Mouse (Mus musculus) limb, embryonic 10.5 days (tissue): ENCODE results near the gene Gria1. TPM values are rescaled to one million over a fixed set of nuclear protein-coding genes. Genes with fewer than 3 reads are reported as not detected.

Experiments
- DNase-seq: peaks from one replicate; pipeline ENCODE4 v3.0.0-alpha.2; 2017; ENCODE audit warnings: low spot score
- H3K27ac ChIP-seq: fragments of 300-500 bp; sonication (generic); 2 replicates; pipeline ENCODE4 v1.5.1; 2016; ENCODE audit warnings: mild to moderate bottlenecking
- H3K27me3 ChIP-seq: fragments of 300-500 bp; sonication (generic); 2 replicates; pipeline ENCODE4 v1.6.1; 2016; ENCODE audit warnings: low read depth, mild to moderate bottlenecking; ENCODE audit not compliant: poor library complexity, severe bottlenecking
- H3K36me3 ChIP-seq: fragments of 300-500 bp; sonication (generic); 2 replicates; pipeline ENCODE4 v1.6.1; 2016; ENCODE audit warnings: mild to moderate bottlenecking, moderate library complexity
- H3K4me1 ChIP-seq: fragments of 300-500 bp; sonication (generic); 2 replicates; pipeline ENCODE4 v1.6.1; 2016
- H3K4me3 ChIP-seq: fragments of 300-500 bp; sonication (generic); 2 replicates; pipeline ENCODE4 v1.5.1; 2016; ENCODE audit warnings: mild to moderate bottlenecking, moderate library complexity
- H3K9me3 ChIP-seq: fragments of 300-500 bp; sonication (generic); replicated peaks from 2 replicates; pipeline ENCODE4 v1.6.1; 2016; ENCODE audit warnings: mild to moderate bottlenecking
- whole genome bisulfite sequencing: fragments of 180-500 bp; shearing (Covaris S2); methylation state at CpG from one replicate; pipeline ENCODE4 v1.1.7; 2016; 5-methylcytosine and 5-hydroxymethylcytosine counted together
- polyA plus RNA-seq: library from polyadenylated mRNA; unstranded; fragments of >200 nt; fragmentation: Nextera tagmentation; extraction: Ambion mirVana; gene quantifications from 2 replicates; pipeline ENCODE4 v1.2.1, GENCODE M21; 2016

Gria1 gene
- polyA plus RNA-seq, 1 experiment from 2014 or later = 0.48 TPM

DNA sequence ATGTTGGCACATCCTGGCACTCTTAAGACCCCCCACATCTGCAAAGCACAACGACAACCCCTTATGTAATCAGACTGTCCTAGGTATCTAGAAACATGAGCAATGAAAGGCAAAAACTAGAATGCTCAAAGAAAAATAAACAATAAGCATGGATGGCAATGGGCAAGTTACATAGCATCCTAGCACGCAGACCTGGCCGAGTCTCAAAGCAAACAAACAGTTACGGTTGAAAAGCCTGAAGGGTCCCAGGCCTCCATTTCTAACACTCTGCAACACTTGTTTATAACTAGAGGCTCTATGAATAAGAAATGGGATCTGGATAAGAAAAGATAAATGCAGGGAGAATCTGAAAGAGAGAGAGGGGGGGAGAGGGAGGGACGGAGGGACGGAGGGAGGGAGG is 3.2 kb downstream of the Gria1 start:
- WGBS = 85% methylated on average over 4 of the region's 6 CpGs
- no peaks in the 10 kb centered on the region for H3K36me3 ChIP-seq
- H3K27ac ChIP-seq = no peak overlapping the region
- DNase-seq = no peak
- no peaks in the 10 kb centered on the region for H3K9me3 ChIP-seq
- no peak overlapping the region for H3K4me3 ChIP-seq
- H3K27me3 ChIP-seq = peaks cover 39% of the 10 kb centered on the region
- H3K4me1 ChIP-seq = peaks cover 27% of the 10 kb centered on the region

DNA sequence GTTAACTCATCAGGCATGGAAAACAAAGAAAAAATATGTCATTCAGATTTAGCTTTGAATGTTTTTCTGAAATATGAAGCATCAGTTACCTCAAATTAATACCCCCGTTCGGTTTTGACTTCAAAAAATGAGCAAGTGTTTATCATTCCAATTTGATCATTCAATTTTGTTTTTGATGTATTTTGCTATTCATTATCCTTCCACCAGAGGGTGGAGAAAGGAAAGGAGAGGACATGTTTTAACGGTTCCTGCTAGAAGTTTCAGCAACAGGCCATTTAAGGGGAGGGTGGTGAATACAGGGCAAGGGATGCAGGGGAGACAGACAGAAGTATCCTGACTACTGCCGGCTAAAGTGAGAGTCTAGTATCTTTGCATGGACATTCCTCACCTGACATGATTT is 7.3 kb downstream of the Gria1 start:
- peaks cover under 1% of the 10 kb centered on the region; the same call in 1 of the 2 replicates for H3K4me1 ChIP-seq
- no peak overlapping the region for H3K4me3 ChIP-seq
- H3K9me3 ChIP-seq = no peaks in the 10 kb centered on the region
- H3K27me3 ChIP-seq = no peaks in the 10 kb centered on the region
- H3K27ac ChIP-seq = no peak overlapping the region
- no peaks in the 10 kb centered on the region for H3K36me3 ChIP-seq
- no peak for DNase-seq
- WGBS = 76% methylated on average over 4 of the region's 4 CpGs

DNA sequence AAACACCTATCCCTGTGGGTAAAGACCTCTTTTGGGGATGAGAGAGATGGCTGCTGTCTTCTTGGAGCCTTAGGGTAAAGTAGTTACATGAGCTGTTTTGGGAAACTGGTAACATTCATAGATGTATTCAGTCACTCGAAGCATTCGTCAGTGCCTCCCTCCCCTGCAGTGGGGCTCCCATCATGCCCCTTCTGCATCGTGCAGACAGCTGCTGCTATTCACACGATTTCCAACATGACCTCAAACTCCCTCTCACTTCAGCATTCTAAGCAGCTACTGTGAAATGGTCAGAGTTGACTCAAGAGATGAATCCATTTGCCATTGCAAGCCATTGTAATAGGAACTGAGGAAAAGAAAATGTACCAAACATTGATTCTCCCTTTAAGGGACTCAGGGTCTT is 11.2 kb downstream of the Gria1 start:
- no peaks in the 10 kb centered on the region for H3K9me3 ChIP-seq
- H3K36me3 ChIP-seq = no peaks in the 10 kb centered on the region
- WGBS = 81% methylated on average over 4 of the region's 4 CpGs
- DNase-seq = no peak
- no peaks in the 10 kb centered on the region for H3K4me1 ChIP-seq
- H3K27me3 ChIP-seq = no peaks in the 10 kb centered on the region
- no peak overlapping the region for H3K4me3 ChIP-seq
- H3K27ac ChIP-seq = no peak overlapping the region

DNA sequence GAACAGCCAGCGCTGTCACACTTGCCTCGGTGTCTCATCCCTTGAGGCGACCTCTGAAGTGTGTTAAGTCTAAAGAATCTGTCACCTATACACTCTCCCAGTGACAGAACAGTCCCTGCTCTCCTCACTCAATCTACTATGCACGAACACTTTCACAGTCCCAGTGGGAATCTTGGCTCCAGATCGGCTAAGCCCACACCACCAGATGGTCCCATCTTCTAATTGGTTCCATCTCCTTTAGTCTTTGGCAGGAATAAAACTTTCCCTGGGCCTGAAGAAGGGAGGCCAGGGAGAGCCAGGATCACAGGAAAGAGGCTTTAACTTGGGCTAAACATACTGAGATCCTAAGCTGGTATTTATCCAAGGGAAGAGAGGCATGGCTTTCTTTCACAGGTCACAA is 19.3 kb downstream of the Gria1 start:
- DNase-seq = no peak
- 64% methylated on average over 5 of the region's 5 CpGs for WGBS

DNA sequence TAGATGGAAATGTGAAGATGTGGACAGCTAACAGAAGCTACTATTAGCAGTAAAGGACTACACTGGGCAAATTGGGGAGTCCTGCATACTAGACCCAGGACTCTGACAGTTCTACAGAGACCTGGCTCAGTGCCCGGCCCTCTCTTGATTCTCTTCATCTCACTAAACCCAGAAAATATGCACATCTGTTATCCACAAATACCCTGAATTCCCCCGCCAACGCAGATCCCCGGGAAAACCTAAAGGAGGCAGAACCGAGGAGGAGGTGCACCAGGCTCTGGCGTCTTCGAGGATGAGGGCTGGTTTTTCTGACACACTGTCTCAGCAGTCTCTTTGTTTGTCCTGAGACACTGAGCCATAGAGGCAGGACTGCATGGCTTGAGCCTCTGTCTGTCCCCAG is 27.6 kb downstream of the Gria1 start:
- H3K27ac ChIP-seq = no peak overlapping the region
- DNase-seq = no peak
- H3K27me3 ChIP-seq = no peaks in the 10 kb centered on the region
- no peaks in the 10 kb centered on the region for H3K9me3 ChIP-seq
- H3K36me3 ChIP-seq = no peaks in the 10 kb centered on the region
- no peaks in the 10 kb centered on the region for H3K4me1 ChIP-seq
- H3K4me3 ChIP-seq = no peak overlapping the region
- 78% methylated on average over 7 of the region's 7 CpGs for WGBS

More for the DNA sequence above, 19.3 kb downstream of the Gria1 start:
- no peaks in the 10 kb centered on the region for H3K27me3 ChIP-seq
- H3K4me1 ChIP-seq = no peaks in the 10 kb centered on the region
- H3K36me3 ChIP-seq = no peaks in the 10 kb centered on the region
- H3K4me3 ChIP-seq = no peak overlapping the region
- no peaks in the 10 kb centered on the region for H3K9me3 ChIP-seq
- H3K27ac ChIP-seq = no peak overlapping the region

DNA sequence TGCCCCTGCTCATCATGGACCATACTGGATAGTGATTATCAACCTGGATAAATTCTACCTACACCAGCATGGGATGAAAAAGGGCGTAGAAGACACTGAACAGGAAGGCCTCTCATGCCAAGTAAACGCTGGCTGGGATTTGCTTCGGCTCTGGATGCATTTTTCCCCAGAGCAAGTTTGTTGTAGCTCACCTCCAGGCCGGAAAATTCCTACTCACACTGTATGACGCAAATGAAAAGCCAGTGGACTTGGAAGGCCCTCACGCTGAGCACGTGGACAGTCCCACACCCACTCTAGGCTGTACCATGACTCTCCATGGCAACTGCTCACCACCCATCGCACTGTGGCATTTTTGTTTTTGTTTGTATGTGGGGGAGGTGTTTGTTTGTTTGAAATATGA is 28.1 kb downstream of the Gria1 start:
- DNase-seq = no peak
- 90% methylated on average over 8 of the region's 8 CpGs for WGBS
- no peak overlapping the region for H3K27ac ChIP-seq
- no peaks in the 10 kb centered on the region for H3K36me3 ChIP-seq
- H3K4me1 ChIP-seq = no peaks in the 10 kb centered on the region
- H3K9me3 ChIP-seq = no peaks in the 10 kb centered on the region
- no peak overlapping the region for H3K4me3 ChIP-seq
- no peaks in the 10 kb centered on the region for H3K27me3 ChIP-seq

DNA sequence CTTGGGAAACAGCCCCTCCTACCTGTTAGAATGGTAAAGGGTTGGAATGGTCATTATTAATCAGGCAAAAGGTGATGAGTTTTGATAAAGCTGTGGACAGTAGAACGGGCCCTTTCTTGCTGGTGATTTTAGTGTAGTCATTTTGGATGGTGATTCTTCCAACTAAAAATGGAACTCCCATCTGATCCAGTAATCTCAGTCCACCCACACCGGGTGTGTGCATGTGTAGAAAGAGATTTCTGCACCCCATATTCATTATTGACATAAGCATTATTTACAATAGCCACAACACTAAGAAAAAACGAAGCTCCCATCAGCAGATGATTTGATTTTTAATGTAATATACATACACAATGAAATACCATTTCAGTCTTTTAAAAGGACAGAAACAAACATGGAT is 30.9 kb downstream of the Gria1 start:
- Histone ChIP-seq H3K27ac (no peak overlapping the region), H3K9me3 (no peaks in the 10 kb centered on the region), H3K4me3 (no peak overlapping the region), H3K27me3 (no peaks in the 10 kb centered on the region), H3K4me1 (no peaks in the 10 kb centered on the region), H3K36me3 (no peaks in the 10 kb centered on the region)
- 89% methylated on average over 3 of the region's 3 CpGs for WGBS
- DNase-seq = no peak

DNA sequence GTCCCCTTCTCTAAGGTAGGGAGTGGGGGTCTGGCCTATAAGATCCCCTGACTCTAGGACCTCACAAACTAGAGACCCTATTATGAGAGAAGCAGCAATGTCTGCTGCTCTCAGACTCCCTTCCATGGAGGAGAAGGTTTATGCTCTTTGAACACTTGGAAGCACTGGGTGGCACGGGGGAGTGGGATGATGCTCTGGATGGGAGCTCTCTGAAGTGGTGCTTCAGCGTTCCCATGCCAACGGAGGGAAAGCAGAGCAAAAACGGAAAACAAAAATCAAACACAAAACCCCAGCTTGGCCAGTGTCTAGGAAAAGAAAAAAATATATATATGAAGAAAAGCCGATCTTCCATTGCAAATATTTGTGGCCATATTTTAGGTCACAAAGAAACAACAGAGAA is 33.0 kb downstream of the Gria1 start:
- no peaks in the 10 kb centered on the region for H3K9me3 ChIP-seq
- no peak for DNase-seq
- no peak overlapping the region for H3K4me3 ChIP-seq
- H3K27ac ChIP-seq = no peak overlapping the region
- no peaks in the 10 kb centered on the region for H3K27me3 ChIP-seq
- H3K4me1 ChIP-seq = no peaks in the 10 kb centered on the region
- no peaks in the 10 kb centered on the region for H3K36me3 ChIP-seq
- WGBS = 78% methylated on average over 5 of the region's 5 CpGs

DNA sequence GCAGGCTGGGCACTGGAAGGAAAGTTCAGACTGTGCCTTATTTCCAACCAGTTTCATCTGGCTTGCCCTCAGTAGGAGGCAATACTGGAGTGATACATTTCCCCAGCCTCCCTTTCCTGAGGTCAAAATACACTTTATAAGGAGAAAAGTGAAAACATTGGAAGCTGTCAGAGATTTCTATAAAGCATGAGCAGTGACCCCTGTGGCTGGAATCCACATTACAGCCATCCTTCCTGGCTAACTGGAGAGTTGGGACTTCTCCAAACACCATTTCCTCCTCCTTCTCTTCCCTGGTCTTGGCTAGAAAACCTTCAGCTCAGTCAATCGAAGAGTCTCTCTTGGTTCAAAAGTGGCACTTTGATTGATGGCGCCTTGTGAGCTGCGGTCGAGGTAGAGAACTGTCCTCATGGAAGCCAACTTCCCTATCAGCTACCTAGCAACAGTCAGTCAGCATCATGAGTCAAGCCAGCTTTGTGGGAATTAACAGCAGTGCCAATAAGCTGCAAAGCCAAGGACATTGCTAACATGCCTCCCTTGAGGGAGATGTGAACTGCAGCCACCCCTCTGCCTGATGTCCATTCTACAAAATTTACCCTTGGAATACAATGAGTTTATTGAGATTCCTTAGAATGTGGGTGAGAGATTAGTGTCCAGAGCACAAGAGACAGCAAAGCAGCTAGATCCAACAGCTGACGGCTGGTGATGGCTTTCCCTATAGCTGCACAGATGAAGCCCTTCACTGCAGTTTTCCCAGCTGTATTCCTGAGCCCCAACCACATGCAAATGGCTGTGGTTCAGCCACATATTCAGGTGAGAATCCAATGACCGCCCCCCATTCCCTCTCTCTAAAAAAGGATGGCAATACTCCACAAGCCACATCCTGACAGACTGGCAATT is 40.7 kb downstream of the Gria1 start:
- no peaks in the 10 kb centered on the region for H3K27me3 ChIP-seq
- DNase-seq = no peak
- no peaks in the 10 kb centered on the region for H3K36me3 ChIP-seq
- H3K27ac ChIP-seq = no peak overlapping the region
- H3K4me1 ChIP-seq = no peaks in the 10 kb centered on the region
- H3K9me3 ChIP-seq = no peaks in the 10 kb centered on the region
- H3K4me3 ChIP-seq = no peak overlapping the region
- WGBS = 85% methylated on average over 6 of the region's 6 CpGs

DNA sequence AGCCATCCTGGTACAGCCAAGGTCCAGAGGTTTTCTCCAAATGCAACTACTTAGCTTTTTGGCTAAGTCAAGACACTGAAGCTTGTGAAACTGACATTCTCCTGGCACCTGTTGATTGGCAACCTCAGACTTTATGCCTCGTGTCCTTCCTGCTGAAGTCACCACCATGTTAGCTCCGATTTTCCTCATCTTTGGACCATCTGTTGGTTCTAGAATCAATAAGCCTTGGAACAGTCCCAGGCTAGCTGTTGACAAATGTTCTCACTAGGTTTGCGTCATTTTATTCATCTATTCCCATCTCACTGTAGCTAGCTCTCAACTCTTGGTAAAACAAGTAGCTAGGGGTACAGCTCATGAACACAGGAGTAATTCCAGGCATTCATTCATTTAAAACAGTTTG is 51.3 kb downstream of the Gria1 start:
- no peaks in the 10 kb centered on the region for H3K4me1 ChIP-seq
- whole genome bisulfite sequencing = 91% methylated on average over 3 of the region's 3 CpGs
- DNase-seq = no peak
- H3K4me3 ChIP-seq = no peak overlapping the region
- no peak overlapping the region for H3K27ac ChIP-seq
- no peaks in the 10 kb centered on the region for H3K27me3 ChIP-seq
- no peaks in the 10 kb centered on the region for H3K9me3 ChIP-seq
- H3K36me3 ChIP-seq = no peaks in the 10 kb centered on the region

DNA sequence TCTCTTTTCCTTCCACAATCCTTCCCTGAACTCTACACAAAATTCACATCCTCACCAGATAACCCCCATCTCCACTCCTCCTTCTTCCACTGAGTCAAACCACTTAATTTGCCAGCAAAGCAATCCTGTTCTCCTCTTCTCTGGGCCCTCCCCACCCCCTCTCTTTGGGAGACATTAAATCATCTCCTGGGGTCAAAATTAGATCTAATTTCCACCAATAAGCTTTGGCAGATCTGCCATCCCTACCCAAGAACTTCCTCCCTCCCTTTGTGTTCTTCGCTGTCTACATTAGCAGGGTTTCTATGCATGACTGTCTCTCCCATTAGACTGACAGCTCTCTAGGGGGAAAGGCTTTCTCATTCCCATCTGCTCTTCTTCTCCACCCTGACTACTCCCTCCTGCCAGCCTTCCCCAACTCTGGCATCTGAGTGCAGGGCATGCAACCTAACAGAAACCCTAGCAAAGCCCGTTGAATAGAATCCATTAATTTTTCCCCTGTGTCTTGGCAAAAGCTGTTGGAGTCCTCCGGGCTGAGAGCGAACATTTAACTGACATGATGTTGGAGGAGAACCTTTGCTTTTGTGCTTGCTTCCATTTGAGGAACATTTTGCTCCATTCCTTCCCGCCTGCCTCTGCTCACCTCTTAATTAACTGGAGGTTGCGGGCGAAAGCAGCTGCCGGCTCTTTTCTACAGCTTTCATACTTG is 59.2 kb downstream of the Gria1 start:
- Histone ChIP-seq H3K36me3 (no peaks in the 10 kb centered on the region), H3K4me3 (no peak overlapping the region)
- WGBS = 91% methylated on average over 8 of the region's 8 CpGs

DNA sequence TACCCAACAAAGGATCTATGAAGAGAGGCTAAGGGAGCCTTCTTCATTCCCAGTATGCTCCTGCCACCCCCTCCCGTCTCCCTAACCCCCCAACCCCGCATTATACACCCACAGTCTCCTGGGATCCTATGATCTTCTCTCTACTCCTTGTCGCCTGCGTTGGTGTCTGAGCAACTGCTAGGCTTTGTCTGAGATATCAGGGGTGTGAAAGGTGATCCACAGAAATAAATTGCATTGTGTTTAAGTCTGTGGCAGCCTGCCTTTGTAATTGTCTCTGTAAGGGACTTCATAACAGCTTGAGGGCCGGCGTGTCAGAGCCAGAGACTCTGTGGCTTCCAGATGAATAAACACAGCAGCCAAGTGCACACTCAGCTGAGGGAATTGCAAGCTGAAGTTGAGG is 61.0 kb downstream of the Gria1 start:
- H3K27me3 ChIP-seq = no peaks in the 10 kb centered on the region
- no peak for DNase-seq
- WGBS = 81% methylated on average over 6 of the region's 6 CpGs
- no peaks in the 10 kb centered on the region for H3K36me3 ChIP-seq
- no peak overlapping the region for H3K27ac ChIP-seq
- no peaks in the 10 kb centered on the region for H3K9me3 ChIP-seq
- no peak overlapping the region for H3K4me3 ChIP-seq
- no peaks in the 10 kb centered on the region for H3K4me1 ChIP-seq

More for the DNA sequence above, 59.2 kb downstream of the Gria1 start:
- Histone ChIP-seq H3K9me3 (no peaks in the 10 kb centered on the region), H3K27me3 (no peaks in the 10 kb centered on the region), H3K27ac (no peak overlapping the region), H3K4me1 (no peaks in the 10 kb centered on the region)
- DNase-seq = no peak

DNA sequence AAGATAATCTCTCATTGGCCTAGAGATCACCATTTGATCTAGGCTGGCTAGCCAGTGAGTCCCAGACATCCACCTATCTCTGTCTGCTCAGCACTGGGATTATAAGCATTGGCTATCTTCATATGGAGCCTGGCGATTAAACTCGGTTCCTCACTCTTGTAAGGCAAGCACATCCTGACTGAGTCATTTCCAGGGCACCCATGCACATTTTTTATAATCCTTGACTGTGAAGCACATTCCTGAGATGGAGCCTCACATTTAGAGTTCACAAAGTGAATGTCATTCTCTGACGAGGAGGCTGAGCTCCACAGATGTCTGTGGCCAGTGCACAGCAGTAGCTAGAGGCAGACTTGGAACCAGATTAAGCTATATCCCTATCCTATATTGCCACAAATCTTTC is 68.2 kb downstream of the Gria1 start:
- Histone ChIP-seq H3K36me3 (no peaks in the 10 kb centered on the region), H3K4me1 (no peaks in the 10 kb centered on the region), H3K4me3 (no peak overlapping the region), H3K9me3 (no peaks in the 10 kb centered on the region), H3K27ac (no peak overlapping the region), H3K27me3 (no peaks in the 10 kb centered on the region)
- no peak for DNase-seq
- 91% methylated on average over 3 of the region's 3 CpGs for WGBS
